Mouse (Mus musculus) brain, adult 2 months (tissue): ENCODE measurements at regions not wholly inside any gene's neighbourhood (a gene's known extent, or its start where the extent isn't known, plus 50 kb on each side); places are given as distances from the start of the nearest gene placed in this dataset.
"Not testable (repeated sequence)": the region's sequence is repeated elsewhere in the genome, so short reads cannot be mapped to it uniquely, and the experiment has no call there.

ENCODE experiments used
- DNase-seq: peaks from one replicate; pipeline ENCODE4 v3.0.0; 2011; ENCODE audit warnings: low read depth, low spot score

DNA sequence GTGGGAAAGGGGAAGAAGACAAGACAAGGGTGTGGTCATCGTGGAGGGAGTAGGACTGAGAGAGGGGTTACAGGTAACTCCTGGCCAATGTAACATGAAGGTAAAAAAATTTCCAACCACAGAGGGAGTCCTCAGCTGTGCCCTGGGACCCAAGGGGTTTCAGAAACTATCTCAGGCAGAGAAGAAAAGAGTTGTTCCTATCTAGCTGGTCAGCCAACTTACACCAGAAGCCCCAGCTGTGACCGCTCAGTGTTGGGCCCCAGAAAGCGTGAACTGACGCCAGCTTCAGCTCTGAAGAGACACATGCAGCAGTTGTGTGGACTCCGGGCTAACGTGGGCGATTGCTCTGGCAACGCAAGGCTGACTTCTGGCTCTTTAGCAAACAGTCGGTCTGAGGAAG is 52.2 kb downstream of the Rhob start:
- DNase-seq: no peak

DNA sequence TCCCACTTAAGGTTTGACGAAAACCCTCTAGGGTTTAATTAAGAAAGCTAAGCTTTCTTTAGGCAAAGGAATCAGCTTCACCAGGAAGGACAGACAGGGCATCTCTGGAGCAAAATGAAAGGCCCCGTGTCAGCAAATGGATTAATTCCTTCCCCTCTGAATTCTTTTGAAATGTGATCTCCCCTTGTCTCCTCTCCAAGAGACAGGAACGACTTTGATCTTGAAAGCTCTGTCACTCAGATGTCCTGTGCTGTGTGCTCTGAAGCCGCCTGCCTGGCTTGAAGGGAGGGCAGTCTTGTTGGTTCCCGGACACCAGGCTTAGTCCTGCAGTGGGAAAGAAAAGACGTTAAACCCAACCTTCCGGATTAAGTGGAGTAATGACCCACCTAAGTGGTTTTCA is 52.8 kb downstream of the Rhob start:
- no peak for DNase-seq

DNA sequence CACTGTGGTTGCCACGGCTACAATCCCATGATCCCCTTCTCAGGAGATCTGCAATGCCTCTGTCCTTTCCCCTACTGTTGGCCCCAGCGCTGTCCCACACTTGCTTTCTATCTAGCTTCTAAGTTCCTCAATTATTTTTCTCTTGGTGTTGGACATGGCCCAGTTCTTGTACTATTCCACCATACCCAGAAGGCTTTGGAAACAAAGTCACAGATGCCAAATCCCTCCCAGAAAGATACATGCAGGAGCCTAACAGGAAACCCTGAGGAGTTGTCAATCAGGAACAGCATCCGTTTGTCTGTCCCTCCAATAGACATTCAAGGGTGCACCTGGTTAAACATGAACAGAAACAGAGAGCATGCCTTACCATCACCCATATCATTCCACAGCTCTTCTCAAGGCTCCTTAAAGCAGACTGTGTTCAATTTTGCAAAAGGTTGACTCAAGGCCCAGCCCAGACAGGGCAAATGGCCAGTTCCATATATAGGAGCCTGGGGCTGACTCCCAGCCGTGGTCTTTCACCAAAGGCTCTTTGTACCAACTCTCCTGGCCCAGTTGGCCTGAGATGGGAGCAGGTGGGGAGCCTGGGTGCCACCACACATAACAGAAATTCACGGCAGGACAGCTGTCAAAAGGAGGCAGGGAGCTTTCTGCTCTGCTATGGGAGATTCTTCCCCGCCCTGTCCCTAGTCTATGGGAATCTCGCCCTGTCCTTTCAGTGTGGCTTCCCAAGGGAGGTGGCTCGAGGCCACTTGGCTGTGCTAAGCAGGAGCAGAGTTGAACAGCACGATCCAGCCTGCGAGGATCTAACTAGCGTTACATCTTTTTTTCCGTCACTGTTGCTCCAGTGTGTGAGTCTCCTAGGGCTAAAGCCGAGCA is 54.6 kb downstream of the Rhob start:
- DNase-seq: peak; percentile 40

DNA sequence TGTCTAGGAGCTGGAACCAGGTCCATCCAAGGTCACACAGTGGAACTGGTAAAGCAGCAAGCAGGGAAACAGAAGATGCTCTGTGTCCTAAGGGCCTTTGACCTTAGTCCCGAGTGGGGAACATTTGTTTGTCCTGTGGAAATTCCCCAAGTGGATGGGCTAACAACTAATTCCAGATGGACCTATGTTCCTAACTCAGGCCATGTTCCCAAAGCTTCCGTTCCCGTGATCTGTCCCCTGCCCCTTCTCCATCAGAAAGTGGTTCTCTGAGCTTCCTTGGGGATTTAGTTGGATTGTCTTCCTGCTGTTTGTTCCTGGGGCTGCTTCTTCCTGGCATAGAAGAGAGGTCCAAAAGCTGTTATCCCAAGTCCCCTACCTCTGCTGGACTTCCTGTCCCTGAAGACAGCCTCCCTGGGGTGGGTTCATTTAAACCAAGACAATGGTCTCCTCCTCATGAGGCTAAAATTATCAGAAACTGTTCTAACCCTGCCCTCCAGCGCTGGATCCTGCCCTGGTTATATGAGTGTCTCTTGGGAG is 55.8 kb downstream of the Rhob start:
- no peak for DNase-seq

DNA sequence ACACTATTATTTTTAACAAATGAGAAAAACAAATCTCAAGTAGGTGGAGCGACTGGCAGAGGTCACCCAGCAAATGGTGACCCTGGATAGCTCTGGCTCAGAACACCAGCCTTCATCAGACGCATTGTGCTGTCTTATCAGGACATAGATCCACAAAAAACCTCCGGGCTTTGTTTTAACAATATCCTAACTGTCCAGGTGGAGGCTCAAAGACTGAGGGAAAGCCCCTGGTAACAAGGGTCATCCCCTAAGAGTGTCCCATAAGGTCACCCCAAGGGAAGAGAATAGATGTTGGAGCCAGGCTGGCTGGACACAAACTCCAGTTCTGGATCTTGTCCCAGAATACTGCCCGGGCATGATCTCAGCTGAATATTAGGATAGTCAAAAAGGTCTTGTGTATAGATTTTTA is 56.6 kb downstream of the Rhob start:
- no peak for DNase-seq

DNA sequence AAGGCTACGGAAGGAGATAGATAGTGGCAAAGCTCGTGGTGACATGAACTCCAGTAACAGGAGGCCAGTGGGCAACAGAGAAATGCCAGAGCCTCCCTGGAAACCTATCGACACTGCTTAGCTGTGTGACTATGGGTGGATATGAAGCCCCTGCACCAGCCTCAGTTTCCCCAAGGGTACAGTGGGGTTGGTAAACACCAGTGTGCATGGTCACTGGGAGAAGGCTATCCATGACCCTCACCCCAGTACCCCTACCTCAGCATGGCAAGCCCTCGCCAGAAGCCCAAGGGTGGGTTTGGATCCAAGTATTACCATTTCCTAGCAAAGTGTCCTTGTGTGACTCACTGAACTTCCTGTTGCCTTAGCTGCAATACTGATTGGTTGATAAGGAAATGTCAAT is 58.5 kb downstream of the Rhob start:
- no peak for DNase-seq

DNA sequence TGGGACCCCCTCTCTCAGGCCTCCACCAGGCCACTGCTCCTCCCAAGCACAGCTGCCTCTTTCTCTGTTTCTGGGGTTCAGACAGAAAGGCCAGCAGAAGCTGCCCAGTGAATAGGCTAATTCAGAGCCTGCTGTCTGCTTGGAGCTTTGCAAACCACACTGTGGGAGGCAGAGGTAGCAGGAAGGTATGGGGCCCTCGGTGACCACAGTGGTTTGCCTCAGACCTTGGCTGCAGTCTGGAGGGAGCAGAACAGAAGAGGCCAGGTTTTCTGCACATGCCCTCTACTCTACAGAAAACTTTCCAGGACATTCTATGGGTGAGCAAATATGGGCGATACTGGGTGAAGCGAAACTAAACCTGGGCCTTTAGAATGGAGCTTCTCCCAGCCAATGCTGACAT is 59.4 kb downstream of the Rhob start:
- no peak for DNase-seq

DNA sequence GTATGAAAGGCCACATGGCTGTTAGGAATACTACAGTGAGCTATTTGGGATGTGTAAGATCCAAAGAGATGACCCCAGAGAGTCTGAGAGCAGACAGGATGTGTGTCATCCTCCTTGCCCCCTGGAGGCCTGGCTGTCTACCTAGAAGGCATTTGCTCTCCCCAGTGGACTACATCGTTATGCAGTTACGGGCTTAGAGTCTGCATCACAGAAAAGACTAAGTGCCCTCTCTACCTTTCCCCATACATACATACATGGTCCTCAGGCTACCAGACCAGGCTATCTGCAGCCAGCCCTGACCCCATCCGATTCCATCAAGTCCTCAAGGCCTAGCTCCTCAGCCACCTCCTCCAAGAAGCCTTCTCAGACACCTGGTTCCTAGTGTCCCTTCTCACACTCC is 59.9 kb downstream of the Rhob start:
- no peak for DNase-seq

DNA sequence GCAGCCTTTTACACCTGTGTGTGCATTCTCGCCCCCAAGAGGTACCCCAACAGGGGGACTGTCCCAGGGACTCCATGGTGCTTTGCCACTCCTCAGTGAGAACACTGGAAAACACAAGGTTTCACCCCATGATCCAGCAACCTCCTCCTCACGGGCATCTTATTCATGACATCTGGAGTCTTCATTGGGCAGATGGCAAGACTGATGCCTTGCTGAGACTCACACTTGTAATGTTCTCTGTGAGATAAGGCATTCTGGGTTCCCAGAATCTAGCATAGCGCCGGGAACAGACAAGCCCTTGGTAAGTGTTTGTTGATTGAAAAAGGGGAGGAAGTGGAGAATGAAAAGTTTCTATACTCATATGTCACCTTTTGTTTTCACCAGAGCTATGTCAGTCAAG is 60.3 kb downstream of the Rhob start:
- DNase-seq: peak; percentile 53

DNA sequence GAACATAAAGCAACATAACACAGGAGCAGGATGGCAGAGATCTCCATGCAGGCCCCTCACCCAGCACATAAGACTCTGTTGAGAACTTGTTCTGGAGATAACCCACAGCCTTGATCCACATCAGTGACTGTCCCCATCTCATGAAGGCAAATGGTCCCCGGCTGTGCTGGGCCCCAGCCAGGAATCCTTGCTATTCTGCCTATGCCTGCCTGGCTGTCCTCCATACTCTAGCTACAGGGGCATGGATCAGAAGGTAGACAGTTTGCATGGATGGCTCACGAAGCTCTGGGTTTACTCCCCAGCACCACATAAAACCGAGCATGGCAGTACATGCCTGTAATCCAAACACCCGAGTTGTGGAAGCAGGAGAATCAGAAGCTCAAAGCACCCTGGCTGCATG is 61.2 kb downstream of the Rhob start:
- no peak for DNase-seq

DNA sequence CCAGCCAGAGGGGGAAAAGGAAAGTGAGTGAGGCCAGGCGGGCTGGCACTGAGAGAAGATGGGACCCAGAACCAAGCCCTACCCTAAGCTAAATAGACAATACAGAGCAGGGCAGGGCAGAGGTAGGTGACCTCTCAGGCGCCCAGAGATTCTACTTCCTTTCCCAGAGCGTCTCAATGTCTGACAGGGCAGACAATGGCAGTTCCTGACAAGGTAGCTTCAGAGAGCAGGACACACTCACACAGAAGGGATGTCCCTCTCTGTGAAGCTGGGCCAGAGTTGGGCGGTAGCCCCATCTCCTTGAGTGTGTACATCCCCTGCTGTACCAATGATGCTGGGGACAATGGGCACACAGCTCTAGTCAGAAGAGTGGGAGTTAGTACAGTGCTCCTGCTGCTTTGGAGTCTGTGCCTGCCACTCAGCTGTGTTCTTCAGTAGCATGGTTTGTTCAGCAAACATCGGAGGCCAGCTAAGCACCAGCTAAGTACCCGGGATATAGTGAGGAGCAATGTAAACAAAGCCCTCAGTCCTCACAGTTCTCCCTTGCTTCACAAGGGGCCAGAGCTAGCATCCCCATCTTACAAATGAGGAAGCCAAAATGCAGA is 62.7 kb downstream of the Rhob start:
- peak; percentile 51 for DNase-seq

DNA sequence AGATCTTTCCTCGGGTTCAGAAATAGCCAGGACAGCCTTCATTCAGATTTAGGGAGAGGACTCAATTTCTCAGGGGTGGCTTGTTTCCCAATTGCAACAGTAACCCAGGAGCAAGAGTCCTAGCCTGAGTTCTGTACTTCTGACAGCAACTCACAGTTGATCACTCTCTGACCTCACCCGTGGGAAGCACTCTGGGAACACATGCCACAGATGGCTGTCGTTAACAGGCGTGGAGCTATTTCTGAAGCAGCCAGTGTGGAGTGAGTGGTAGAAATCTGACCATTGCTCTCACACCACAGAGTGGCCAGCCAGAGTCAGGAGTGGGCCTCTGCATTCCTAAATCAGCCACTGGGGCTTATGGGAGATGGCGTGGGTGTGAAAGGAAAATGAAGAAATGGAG is 63.3 kb downstream of the Rhob start:
- DNase-seq: peak; percentile 24

DNA sequence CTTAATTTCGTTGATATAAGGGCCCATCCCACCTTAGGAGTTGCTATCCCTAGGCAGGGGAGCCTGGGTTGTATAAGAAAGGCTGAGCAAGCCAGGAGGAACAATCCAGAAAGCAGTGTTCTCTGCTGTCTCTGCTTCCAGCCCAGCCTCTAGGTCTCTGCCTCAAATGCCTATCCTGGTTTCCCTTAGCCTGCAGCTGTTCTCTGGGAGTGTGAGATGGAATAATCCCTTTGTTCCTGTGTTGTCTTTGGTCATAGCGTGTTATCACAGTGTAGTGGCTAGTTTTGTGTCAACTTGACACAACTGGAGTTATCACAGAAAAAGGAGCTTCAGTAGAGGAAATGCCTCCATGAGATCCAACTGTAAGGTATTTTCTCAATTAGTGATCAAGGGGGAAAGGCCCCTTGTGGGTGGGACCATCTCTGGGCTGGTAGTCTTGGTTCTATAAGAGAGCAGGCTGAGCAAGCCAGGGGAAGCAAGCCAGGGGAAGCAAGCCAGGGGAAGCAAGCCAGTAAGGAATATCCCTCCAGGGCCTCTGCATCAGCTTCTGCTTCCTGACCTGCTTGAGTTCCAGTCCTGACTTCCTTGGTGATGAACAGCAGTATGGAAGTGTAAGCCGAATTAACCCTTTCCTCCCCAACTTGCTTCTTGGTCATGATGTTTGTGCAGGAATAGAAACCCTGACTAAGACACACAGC is 64.0 kb downstream of the Rhob start:
- DNase-seq: not testable (repeated sequence)

DNA sequence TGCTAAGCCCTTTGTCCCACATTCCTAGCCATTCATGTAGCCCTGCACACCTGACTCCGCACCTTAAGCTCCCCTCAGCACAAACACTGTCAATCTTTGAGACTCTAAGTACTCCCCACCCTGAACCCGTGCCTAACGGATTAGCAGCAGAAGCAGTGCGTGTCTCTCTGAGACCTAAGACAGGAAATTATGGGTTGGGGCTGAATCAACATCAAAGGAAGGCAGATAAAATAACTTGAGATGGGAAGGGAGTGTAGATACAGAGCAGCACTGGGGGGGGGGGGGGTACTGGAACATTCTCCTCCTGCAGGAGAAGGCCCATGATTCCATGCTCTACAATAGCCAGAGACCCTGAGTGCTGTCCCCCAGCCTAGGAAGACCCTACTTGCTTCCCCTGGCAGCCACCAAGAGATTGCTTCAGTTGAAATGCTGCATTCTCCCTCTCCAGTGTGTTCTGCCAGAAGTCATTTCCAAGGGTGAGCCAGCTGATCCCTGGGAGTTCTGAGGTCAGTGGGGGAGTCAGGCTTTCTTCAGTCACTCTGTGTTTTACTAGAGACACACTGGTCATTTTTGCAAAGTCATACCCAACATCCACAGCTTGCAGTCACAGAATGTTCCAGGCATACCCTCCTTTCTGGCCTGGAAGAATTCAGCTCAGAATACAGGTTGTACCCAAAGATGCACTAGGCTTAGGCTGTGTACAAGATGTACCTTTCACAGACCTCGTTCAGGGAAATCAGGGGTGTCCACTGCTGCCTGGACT is 71.4 kb downstream of the Rhob start:
- peak; percentile 15 for DNase-seq

DNA sequence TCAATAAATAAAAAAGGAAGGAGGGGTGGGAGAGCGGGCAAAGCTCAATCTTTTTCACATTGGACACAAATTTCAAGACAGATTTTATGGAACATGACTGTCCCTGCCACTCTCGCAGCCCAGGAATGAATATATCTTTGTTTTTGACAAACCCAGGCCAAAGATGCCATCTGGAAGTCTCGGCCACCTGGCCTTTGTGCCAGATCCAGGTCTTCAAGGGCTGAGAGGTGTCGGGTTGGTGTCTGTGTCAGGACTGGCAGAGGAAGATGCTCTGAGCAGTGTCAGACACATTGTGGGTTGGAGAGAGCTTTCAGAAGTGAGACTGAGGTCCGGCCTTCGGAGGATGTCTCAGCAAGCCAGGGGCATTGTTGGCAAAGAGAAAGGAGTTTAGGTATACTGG is 75.3 kb downstream of the Rhob start:
- DNase-seq: peak; percentile 93

DNA sequence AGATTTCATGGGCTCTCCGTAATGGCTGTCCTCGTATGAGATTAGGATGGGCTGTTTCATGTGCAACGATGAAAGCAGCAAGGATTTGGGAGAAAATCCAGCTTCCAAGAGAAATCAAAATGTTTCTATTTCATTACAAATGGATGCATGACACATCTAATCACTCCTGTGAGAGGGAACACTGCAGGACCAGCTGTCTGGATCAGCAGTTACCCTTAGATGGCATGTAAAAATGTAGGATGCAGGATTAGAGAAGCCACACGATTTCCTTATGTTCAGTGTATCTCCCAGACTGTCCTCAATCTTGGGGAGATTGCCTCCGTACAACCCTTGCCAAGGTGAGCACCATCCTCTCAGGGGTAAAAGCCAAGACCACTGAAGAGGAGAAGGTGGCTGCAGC is 77.1 kb downstream of the Rhob start:
- peak; percentile 46 for DNase-seq

DNA sequence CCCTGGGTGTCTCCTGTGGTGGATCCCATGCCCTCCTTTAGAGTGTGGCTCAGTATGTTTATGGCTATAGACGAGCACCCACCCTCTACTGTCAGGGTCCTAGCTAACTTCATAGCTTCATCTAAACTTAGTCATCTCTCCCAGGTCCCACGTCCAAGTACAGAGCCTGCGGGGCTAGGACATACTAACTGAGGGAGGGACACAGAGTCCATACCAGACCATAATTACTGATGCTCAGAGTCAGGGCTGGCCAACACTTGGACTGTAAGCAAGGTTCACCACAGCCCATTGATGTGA is 78.6 kb downstream of the Rhob start:
- no peak for DNase-seq

DNA sequence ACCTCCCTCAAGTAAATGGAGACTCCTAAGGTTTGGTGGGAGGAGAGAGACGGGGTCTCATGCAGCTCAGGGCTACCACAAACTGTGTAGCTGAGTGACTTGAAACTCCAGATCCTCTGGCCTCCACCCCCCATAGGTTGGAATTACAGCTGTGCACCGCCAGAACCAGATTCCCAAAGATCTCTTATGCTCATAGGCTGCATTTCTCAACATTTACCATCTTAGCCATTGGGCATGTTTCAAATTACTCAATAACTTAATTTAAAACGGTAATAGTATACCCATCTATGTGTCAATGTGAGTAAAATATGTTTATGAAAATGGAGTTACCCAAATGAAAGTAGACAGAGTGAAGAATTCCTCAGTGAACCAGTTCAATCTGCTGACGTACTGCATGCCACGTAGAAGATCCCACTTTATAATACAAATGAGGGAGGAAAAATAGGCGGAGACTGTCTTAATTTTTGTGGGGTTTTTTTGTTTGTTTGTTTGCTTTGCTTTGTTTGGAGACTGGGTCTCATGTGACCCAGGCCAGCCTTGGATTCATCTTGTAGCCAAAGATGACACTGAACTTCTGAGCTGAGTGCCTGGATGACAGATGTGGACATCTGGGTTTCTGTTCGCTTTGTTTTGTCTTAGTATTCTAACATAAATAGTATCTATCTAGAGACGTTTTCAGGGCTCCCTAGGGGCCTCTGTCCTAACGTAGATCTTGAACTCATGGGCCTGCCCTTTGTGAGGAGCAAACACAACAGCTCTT is 79.1 kb downstream of the Rhob start:
- DNase-seq: no peak

DNA sequence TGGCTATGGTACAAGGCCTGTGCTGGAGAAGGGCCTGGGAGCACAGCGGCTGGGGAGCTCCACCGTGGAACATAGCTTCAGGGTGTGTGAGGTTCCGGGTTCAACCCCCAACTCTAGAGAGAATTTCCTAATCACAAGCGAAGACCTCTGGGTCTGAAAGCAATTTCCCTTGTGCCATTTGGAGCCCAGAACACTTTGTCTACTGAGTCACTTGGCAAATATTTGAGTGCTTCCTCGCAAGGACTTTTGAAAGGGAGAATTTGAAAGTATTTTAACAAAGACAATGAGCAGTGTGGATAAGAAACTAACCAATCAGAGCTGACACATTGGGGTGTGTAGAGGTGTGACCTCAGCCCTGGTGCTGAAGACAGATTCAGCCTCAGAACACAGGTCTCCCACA is 80.9 kb downstream of the Rhob start:
- DNase-seq: no peak

DNA sequence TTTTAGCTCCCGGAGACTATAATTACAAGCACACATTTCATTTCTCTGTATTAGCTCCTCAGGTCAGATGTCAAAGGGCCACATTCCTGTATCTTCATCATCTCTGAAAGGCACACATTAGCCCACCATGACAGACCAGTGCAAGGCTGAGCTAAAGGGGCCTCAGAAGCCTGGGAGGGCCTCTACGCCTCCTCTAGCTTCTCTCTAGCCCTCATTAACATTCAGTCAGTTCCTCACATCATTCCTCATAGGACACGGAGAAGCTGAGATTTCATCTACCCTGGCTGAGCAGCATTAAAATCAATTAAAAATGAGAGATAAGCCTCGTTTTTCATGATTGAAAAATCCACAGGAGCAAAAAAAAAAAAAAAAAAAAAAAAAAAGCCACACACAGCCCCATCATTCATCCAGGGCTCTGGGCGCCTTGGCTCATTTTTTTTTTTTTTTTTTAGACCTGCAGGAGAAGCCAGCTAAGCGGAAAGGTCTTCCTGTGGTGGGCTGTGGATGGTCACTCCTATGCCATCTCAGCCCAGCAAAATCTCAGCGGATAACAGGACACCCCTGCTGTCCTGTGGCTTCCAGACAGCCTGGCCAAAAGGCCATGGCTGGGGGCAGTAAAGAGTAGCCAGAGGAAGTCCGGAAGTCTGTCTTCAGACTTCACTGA is 82.5 kb downstream of the Rhob start:
- no peak for DNase-seq

DNA sequence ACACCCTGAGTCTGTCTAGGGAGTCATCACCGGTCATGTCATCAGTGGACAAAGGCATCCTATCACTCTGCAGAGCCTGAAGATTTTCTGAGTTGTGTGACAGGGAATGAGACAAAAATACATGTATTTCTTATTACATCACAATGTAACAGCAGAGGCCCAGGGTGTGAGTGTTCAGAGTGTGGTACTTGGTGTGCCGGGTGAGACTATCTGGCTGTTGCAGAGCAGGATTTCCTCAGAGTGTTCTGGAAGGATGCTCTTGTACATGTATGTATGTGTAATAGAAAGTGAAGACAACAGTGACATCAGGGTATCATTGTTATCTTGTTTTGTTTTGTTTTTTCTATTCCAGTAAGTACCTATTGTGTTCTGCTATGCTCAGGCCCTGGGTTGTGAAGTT is 87.7 kb downstream of the Rhob start:
- DNase-seq: no peak
